Mouse (Mus musculus): ENCODE measurements at regions not wholly inside any gene's neighbourhood (a gene's known extent, or its start where the extent isn't known, plus 50 kb on each side); places are given as distances from the start of the nearest gene placed in this dataset.
"Not testable (repeated sequence)": the region's sequence is repeated elsewhere in the genome, so short reads cannot be mapped to it uniquely, and the experiment has no call there.

- DNase-seq (ENCODE audit: extremely low spot score in 1 of 2, low spot score in 2 of 2) = no peak
- intact Hi-C loops (cut with DNase I) = no loop called here
- Histone ChIP-seq H3K27ac (no peak overlapping the region), H3K4me3 (no peak overlapping the region)
- no peak for TF ChIP-seq CTCF (IDR thresholded peaks at IDR 0.05)
Observed at GRCm38 (mm10) chr1:105925617-105926370, 64.4 kb upstream of the Zcchc2 start.

- H3K27ac ChIP-seq = no peak overlapping the region
- intact Hi-C loops (cut with DNase I) = no loop called here
- no peak for TF ChIP-seq CTCF (IDR thresholded peaks at IDR 0.05)
- no peak for DNase-seq (ENCODE audit: extremely low spot score in 1 of 2, low spot score in 2 of 2)
- no peak overlapping the region for H3K4me3 ChIP-seq
Observed at GRCm38 (mm10) chr1:105926871-105927270, 63.3 kb upstream of the Zcchc2 start.

GRCm38 (mm10) chr1:105930841-105931240 lies 59.4 kb upstream of the Zcchc2 start:
- H3K27ac ChIP-seq = no peak overlapping the region
- TF ChIP-seq CTCF (IDR thresholded peaks at IDR 0.05) = no peak
- DNase-seq (ENCODE audit: extremely low spot score in 1 of 2, low spot score in 2 of 2) = no peak
- intact Hi-C loops (cut with DNase I) = no loop called here
- no peak overlapping the region for H3K4me3 ChIP-seq

GRCm38 (mm10) chr1:105934171-105934570 lies 56.0 kb upstream of the Zcchc2 start:
- H3K27ac ChIP-seq; intact Hi-C loops (cut with DNase I); DNase-seq (ENCODE audit: extremely low spot score in 1 of 2, low spot score in 2 of 2); H3K4me3 ChIP-seq: not testable (repeated sequence)

All from left cerebral cortex, adult 2 months (tissue).